Mouse (Mus musculus): ENCODE data around the gene Aftph. TPM values are rescaled to one million over a fixed set of nuclear protein-coding genes. Genes with fewer than 3 reads are reported as not detected.

Gene Aftph
- total RNA-seq, 1 experiment from 2014 or later, result 158 TPM

GRCm38 (mm10) chr11:20734066-20734465, 7.3 kb downstream of the Aftph start:
- ATAC-seq (replicated peaks; ENCODE audit: insufficient number of reproducible peaks, low FRiP score, low TSS enrichment, poor library complexity, severe bottlenecking), result no peak

GRCm38 (mm10) chr11:20733486-20734030, 7.8 kb downstream of the Aftph start:
- ATAC-seq (replicated peaks; ENCODE audit: insufficient number of reproducible peaks, low FRiP score, low TSS enrichment, poor library complexity, severe bottlenecking), result no peak

- ATAC-seq (replicated peaks; ENCODE audit: insufficient number of reproducible peaks, low FRiP score, low TSS enrichment, poor library complexity, severe bottlenecking), result no peak
Observed at GRCm38 (mm10) chr11:20729403-20729802, 12.0 kb downstream of the Aftph start.

GRCm38 (mm10) chr11:20728044-20728443, 13.3 kb downstream of the Aftph start:
- ATAC-seq (replicated peaks; ENCODE audit: insufficient number of reproducible peaks, low FRiP score, low TSS enrichment, poor library complexity, severe bottlenecking), result no peak

- no peak for ATAC-seq (replicated peaks; ENCODE audit: insufficient number of reproducible peaks, low FRiP score, low TSS enrichment, poor library complexity, severe bottlenecking)
Observed at GRCm38 (mm10) chr11:20723572-20723971, 17.8 kb downstream of the Aftph start.

- ATAC-seq (replicated peaks; ENCODE audit: insufficient number of reproducible peaks, low FRiP score, low TSS enrichment, poor library complexity, severe bottlenecking), result no peak
Observed at GRCm38 (mm10) chr11:20712068-20712671, 29.2 kb downstream of the Aftph start.

GRCm38 (mm10) chr11:20691000-20691399, 50.4 kb downstream of the Aftph start:
- ATAC-seq (replicated peaks; ENCODE audit: insufficient number of reproducible peaks, low FRiP score, low TSS enrichment, poor library complexity, severe bottlenecking), result peak; percentile 63; the same call in 1 of the 2 replicates

GRCm38 (mm10) chr11:20681679-20682078, 59.7 kb downstream of the Aftph start:
- no peak for ATAC-seq (replicated peaks; ENCODE audit: insufficient number of reproducible peaks, low FRiP score, low TSS enrichment, poor library complexity, severe bottlenecking)

- no peak for ATAC-seq (replicated peaks; ENCODE audit: insufficient number of reproducible peaks, low FRiP score, low TSS enrichment, poor library complexity, severe bottlenecking)
Observed at GRCm38 (mm10) chr11:20680781-20681180, 60.6 kb downstream of the Aftph start.

GRCm38 (mm10) chr11:20679396-20679795, 62.0 kb downstream of the Aftph start:
- ATAC-seq (replicated peaks; ENCODE audit: insufficient number of reproducible peaks, low FRiP score, low TSS enrichment, poor library complexity, severe bottlenecking), result no peak

- ATAC-seq (replicated peaks; ENCODE audit: insufficient number of reproducible peaks, low FRiP score, low TSS enrichment, poor library complexity, severe bottlenecking), result no peak
Observed at GRCm38 (mm10) chr11:20672513-20672912, 68.9 kb downstream of the Aftph start.

GRCm38 (mm10) chr11:20671789-20672392, 69.5 kb downstream of the Aftph start:
- ATAC-seq (replicated peaks; ENCODE audit: insufficient number of reproducible peaks, low FRiP score, low TSS enrichment, poor library complexity, severe bottlenecking), result no peak

- no peak for ATAC-seq (replicated peaks; ENCODE audit: insufficient number of reproducible peaks, low FRiP score, low TSS enrichment, poor library complexity, severe bottlenecking)
Observed at GRCm38 (mm10) chr11:20664878-20665277, 76.5 kb downstream of the Aftph start.

- no peak for ATAC-seq (replicated peaks; ENCODE audit: insufficient number of reproducible peaks, low FRiP score, low TSS enrichment, poor library complexity, severe bottlenecking)
Observed at GRCm38 (mm10) chr11:20663580-20664198, 77.7 kb downstream of the Aftph start.

- ATAC-seq (replicated peaks; ENCODE audit: insufficient number of reproducible peaks, low FRiP score, low TSS enrichment, poor library complexity, severe bottlenecking), result no peak
Observed at GRCm38 (mm10) chr11:20662811-20663210, 78.6 kb downstream of the Aftph start.

- ATAC-seq (replicated peaks; ENCODE audit: insufficient number of reproducible peaks, low FRiP score, low TSS enrichment, poor library complexity, severe bottlenecking), result 0 out of 2 replicates have a peak, but pooled peaks have one; percentile 27
Observed at GRCm38 (mm10) chr11:20661652-20662051, 79.7 kb downstream of the Aftph start.

GRCm38 (mm10) chr11:20660111-20661097, 81.0 kb downstream of the Aftph start:
- ATAC-seq (replicated peaks; ENCODE audit: insufficient number of reproducible peaks, low FRiP score, low TSS enrichment, poor library complexity, severe bottlenecking), result no peak

GRCm38 (mm10) chr11:20659094-20659493, 82.3 kb downstream of the Aftph start:
- no peak for ATAC-seq (replicated peaks; ENCODE audit: insufficient number of reproducible peaks, low FRiP score, low TSS enrichment, poor library complexity, severe bottlenecking)

- ATAC-seq (replicated peaks; ENCODE audit: insufficient number of reproducible peaks, low FRiP score, low TSS enrichment, poor library complexity, severe bottlenecking), result no peak
Observed at GRCm38 (mm10) chr11:20656711-20657057, 84.7 kb downstream of the Aftph start.

Data from monocyte, adult 5-6 weeks (primary cell).